Mouse (Mus musculus): Measurements from ENCODE around the gene Slc25a4. TPM values are rescaled to one million over a fixed set of nuclear protein-coding genes. Genes with fewer than 3 reads are reported as not detected.

The Slc25a4 gene
- polyA plus RNA-seq, 1 experiment: 84.5 TPM

GRCm38 (mm10) chr8:46185361-46185760 lies 25.7 kb downstream of the Slc25a4 start:
- H3K4me1 ChIP-seq (ENCODE audit: control insufficient read depth, insufficient read depth, insufficient read length): no peaks in the 10 kb centered on the region
- peak; percentile 27 to 48 for DNase-seq (ENCODE audit: low read depth in 1 of 2, low spot score in 2 of 2)
- TF ChIP-seq CTCF (IDR thresholded peaks at IDR 0.05; ENCODE audit: extremely low read depth, insufficient read depth, insufficient read length, insufficient replicate concordance): peak; percentile 48; the same call in 1 of the 2 replicates
- no peak for TF ChIP-seq POLR2A (IDR thresholded peaks at IDR 0.05; ENCODE audit: low read depth, low read length)
- no peak overlapping the region for H3K4me3 ChIP-seq (ENCODE audit: extremely low read depth, insufficient read depth, insufficient read length)
- H3K27ac ChIP-seq (ENCODE audit: insufficient read depth, low read length): no peak overlapping the region
- H3K27me3 ChIP-seq (ENCODE audit: control insufficient read depth, insufficient read depth, low read length): no peaks in the 10 kb centered on the region
- H3K36me3 ChIP-seq (ENCODE audit: control insufficient read depth, insufficient read depth, low read length): peaks cover 5% of the 10 kb centered on the region
- WGBS: 26% methylated on average over 2 of the region's 2 CpGs

- Histone ChIP-seq H3K27me3 (ENCODE audit: control insufficient read depth, insufficient read depth, low read length) (no peaks in the 10 kb centered on the region), H3K27ac (ENCODE audit: insufficient read depth, low read length) (no peak overlapping the region), H3K36me3 (ENCODE audit: control insufficient read depth, insufficient read depth, low read length) (peaks cover 5% of the 10 kb centered on the region; the same call in 1 of the 2 replicates), H3K4me3 (ENCODE audit: extremely low read depth, insufficient read depth, insufficient read length) (no peak overlapping the region), H3K4me1 (ENCODE audit: control insufficient read depth, insufficient read depth, insufficient read length) (no peaks in the 10 kb centered on the region)
- 92% methylated on average over 7 of the region's 7 CpGs for WGBS
- TF ChIP-seq CTCF (IDR thresholded peaks at IDR 0.05; ENCODE audit: extremely low read depth, insufficient read depth, insufficient read length, insufficient replicate concordance): no peak
- no peak for DNase-seq (ENCODE audit: low read depth in 1 of 2, low spot score in 2 of 2)
Observed at GRCm38 (mm10) chr8:46180136-46180535, 30.9 kb downstream of the Slc25a4 start.

GRCm38 (mm10) chr8:46173651-46174050 lies 37.4 kb downstream of the Slc25a4 start:
- H3K27ac ChIP-seq (ENCODE audit: insufficient read depth, low read length): no peak overlapping the region
- 88% methylated on average over 2 of the region's 2 CpGs for WGBS
- no peak for TF ChIP-seq CTCF (IDR thresholded peaks at IDR 0.05; ENCODE audit: extremely low read depth, insufficient read depth, insufficient read length, insufficient replicate concordance)
- no peak for TF ChIP-seq POLR2A (IDR thresholded peaks at IDR 0.05; ENCODE audit: low read depth, low read length)
- H3K27me3 ChIP-seq (ENCODE audit: control insufficient read depth, insufficient read depth, low read length): no peaks in the 10 kb centered on the region
- no peaks in the 10 kb centered on the region for H3K4me1 ChIP-seq (ENCODE audit: control insufficient read depth, insufficient read depth, insufficient read length)
- H3K4me3 ChIP-seq (ENCODE audit: extremely low read depth, insufficient read depth, insufficient read length): no peak overlapping the region
- peaks cover 9% of the 10 kb centered on the region for H3K36me3 ChIP-seq (ENCODE audit: control insufficient read depth, insufficient read depth, low read length)
- no peak for DNase-seq (ENCODE audit: low read depth in 1 of 2, low spot score in 2 of 2)

GRCm38 (mm10) chr8:46163870-46164190 lies 47.3 kb downstream of the Slc25a4 start:
- WGBS: under 1% methylated on average over 25 of the region's 25 CpGs
- peak overlapping the region; percentile 83 for H3K4me3 ChIP-seq (ENCODE audit: extremely low read depth, insufficient read depth, insufficient read length)
- H3K36me3 ChIP-seq (ENCODE audit: control insufficient read depth, insufficient read depth, low read length): no peaks in the 10 kb centered on the region
- peak overlapping the region; percentile 89 for H3K27ac ChIP-seq (ENCODE audit: insufficient read depth, low read length)
- 0 out of 2 replicates have a peak, but pooled peaks cover 3% of the 10 kb centered on the region for H3K4me1 ChIP-seq (ENCODE audit: control insufficient read depth, insufficient read depth, insufficient read length)
- no peak for DNase-seq (ENCODE audit: low read depth in 1 of 2, low spot score in 2 of 2)
- TF ChIP-seq CTCF (IDR thresholded peaks at IDR 0.05; ENCODE audit: extremely low read depth, insufficient read depth, insufficient read length, insufficient replicate concordance) (no peak), POLR2A (IDR thresholded peaks at IDR 0.05; ENCODE audit: low read depth, low read length) (no peak)
- no peaks in the 10 kb centered on the region for H3K27me3 ChIP-seq (ENCODE audit: control insufficient read depth, insufficient read depth, low read length)

- Histone ChIP-seq H3K4me1 (ENCODE audit: control insufficient read depth, insufficient read depth, insufficient read length) (0 out of 2 replicates have a peak, but pooled peaks cover 3% of the 10 kb centered on the region), H3K27ac (ENCODE audit: insufficient read depth, low read length) (peak overlapping the region; percentile 94), H3K36me3 (ENCODE audit: control insufficient read depth, insufficient read depth, low read length) (no peaks in the 10 kb centered on the region), H3K4me3 (ENCODE audit: extremely low read depth, insufficient read depth, insufficient read length) (peak overlapping the region; percentile 83), H3K27me3 (ENCODE audit: control insufficient read depth, insufficient read depth, low read length) (no peaks in the 10 kb centered on the region)
- 2% methylated on average over 76 of the region's 77 CpGs for WGBS
- peak; percentile 90 to 97 for DNase-seq (ENCODE audit: low read depth in 1 of 2, low spot score in 2 of 2)
- TF ChIP-seq POLR2A (IDR thresholded peaks at IDR 0.05; ENCODE audit: low read depth, low read length) (peak; percentile 93), CTCF (IDR thresholded peaks at IDR 0.05; ENCODE audit: extremely low read depth, insufficient read depth, insufficient read length, insufficient replicate concordance) (no peak)
Observed at GRCm38 (mm10) chr8:46162953-46163869, 47.9 kb downstream of the Slc25a4 start.

Other genes starting within 250 kb of the Slc25a4 start
- 0.20 and 0.29 TPM in 2 replicates for gene 1700029J07Rik, start 236.0 kb downstream of the Slc25a4 start, polyA plus RNA-seq (2012; rRNA removed)
- gene Ufsp2, start 235.8 kb downstream of the Slc25a4 start, polyA plus RNA-seq (2012; rRNA removed): 5.2 and 5.4 TPM in 2 replicates
- 0.05 TPM in 1 of 2 replicates, not detected in the other for gene Lrp2bp, start 212.0 kb downstream of the Slc25a4 start, polyA plus RNA-seq (2012; rRNA removed)
- 3.4 and 3.8 TPM in 2 replicates for gene Ankrd37, start 205.6 kb downstream of the Slc25a4 start, polyA plus RNA-seq (2012; rRNA removed)
- gene Cfap97, start 59.5 kb downstream of the Slc25a4 start, polyA plus RNA-seq (2012; rRNA removed): 3.0 TPM in 2 replicates
- 4.7 and 4.9 TPM in 2 replicates for gene Snx25, start 59.1 kb downstream of the Slc25a4 start, polyA plus RNA-seq (2012; rRNA removed)
- gene Helt, start 83.4 kb upstream of the Slc25a4 start, polyA plus RNA-seq (2012; rRNA removed): not detected in 2 replicates

Data from spleen, adult 2 months (tissue).